Mouse (Mus musculus) lung, embryonic 14.5 days (tissue): ENCODE results near the gene Usp37. TPM values are rescaled to one million over a fixed set of nuclear protein-coding genes. Genes with fewer than 3 reads are reported as not detected.
"Not testable (repeated sequence)": the region's sequence is repeated elsewhere in the genome, so short reads cannot be mapped to it uniquely, and the experiment has no call there.

Experiments
- ATAC-seq: fragments of 200-750 bp; cut with Nextera tagmentation; 2 replicates; pipeline ENCODE4 v1.8.0; 2017; ENCODE audit warnings: mild to moderate bottlenecking, moderate TSS enrichment, moderate library complexity; ENCODE audit not compliant: insufficient read depth
- DNase-seq: peaks from one replicate; pipeline ENCODE4 v3.0.0-alpha.2; 2015
- H3K27ac ChIP-seq: fragments of 300-500 bp; sonication (generic); 2 replicates; pipeline ENCODE4 v1.5.1; 2014; ENCODE audit warnings: low read depth, mild to moderate bottlenecking, moderate library complexity
- H3K27me3 ChIP-seq: fragments of 300-500 bp; sonication (generic); 2 replicates; pipeline ENCODE4 v1.6.1; 2014; ENCODE audit warnings: low read length, control low read depth; ENCODE audit not compliant: insufficient read depth
- H3K36me3 ChIP-seq: fragments of 300-500 bp; sonication (generic); 2 replicates; pipeline ENCODE4 v1.6.1; 2014; ENCODE audit warnings: control low read depth; ENCODE audit not compliant: insufficient read depth
- H3K4me1 ChIP-seq: fragments of 300-500 bp; sonication (generic); 2 replicates; pipeline ENCODE4 v1.6.1; 2014; ENCODE audit warnings: antibody characterized with exemption, control low read depth; ENCODE audit not compliant: insufficient read depth
- H3K4me2 ChIP-seq: fragments of 300-500 bp; sonication (generic); 2 replicates; pipeline ENCODE4 v1.6.1; 2014; ENCODE audit warnings: mild to moderate bottlenecking
- H3K4me3 ChIP-seq: fragments of 300-500 bp; sonication (generic); 2 replicates; pipeline ENCODE4 v1.5.1; 2014; ENCODE audit warnings: low read depth, low read length
- H3K9ac ChIP-seq: fragments of 300-500 bp; sonication (generic); 2 replicates; pipeline ENCODE4 v1.6.1; 2014
- H3K9me3 ChIP-seq: fragments of 300-500 bp; sonication (generic); 2 replicates; pipeline ENCODE4 v1.6.1; 2016; ENCODE audit warnings: low read depth, low read length, control low read depth
- CTCF ChIP-seq: IDR thresholded peaks from 2 replicates; pipeline ENCODE4 v1.5.1; 2016; ENCODE audit warnings: antibody characterized with exemption, low read depth
- WGBS: fragments of 180-500 bp; shearing (Covaris S2); extraction: QIAGEN DNeasy Blood & Tissue Kit; methylation state at CpG from one replicate; pipeline ENCODE4 v1.1.7; 2014; 5-methylcytosine and 5-hydroxymethylcytosine counted together
- polyA plus RNA-seq: library from polyadenylated mRNA; unstranded; fragments of >200 nt; fragmentation: Nextera tagmentation; extraction: Ambion mirVana; gene quantifications from 2 replicates; pipeline ENCODE4 v1.2.1, GENCODE M21; 2014

Gene Usp37
- polyA plus RNA-seq, 1 experiment from 2014 or later: 40.4 TPM

- Histone ChIP-seq H3K4me2 (no peak overlapping the region), H3K36me3 (peaks cover 65% of the 10 kb centered on the region), H3K9ac (no peak overlapping the region), H3K4me1 (no peaks in the 10 kb centered on the region), H3K4me3 (no peak overlapping the region), H3K27ac (no peak overlapping the region), H3K9me3 (no peaks in the 10 kb centered on the region), H3K27me3 (no peaks in the 10 kb centered on the region)
- DNase-seq (no peak), ATAC-seq (no peak)
- TF ChIP-seq CTCF: no peak
- 87% methylated on average over 6 of the region's 6 CpGs for WGBS
These were observed 21.8 kb upstream of the Usp37 start for GRCm38 (mm10) chr1:74565834-74566233.

- Histone ChIP-seq H3K4me2 (no peak overlapping the region), H3K27me3 (no peaks in the 10 kb centered on the region), H3K4me1 (no peaks in the 10 kb centered on the region), H3K36me3 (0 out of 2 replicates have a peak, but pooled peaks cover 3% of the 10 kb centered on the region), H3K9me3 (no peaks in the 10 kb centered on the region), H3K27ac (no peak overlapping the region), H3K9ac (no peak overlapping the region), H3K4me3 (no peak overlapping the region)
- TF ChIP-seq CTCF: no peak
- no peak for ATAC-seq
- 77% methylated on average over 5 of the region's 5 CpGs for WGBS
- DNase-seq: no peak
These were observed 15.0 kb upstream of the Usp37 start for GRCm38 (mm10) chr1:74559061-74559460.

- no peak for TF ChIP-seq CTCF
- Histone ChIP-seq H3K36me3 (no peaks in the 10 kb centered on the region), H3K4me2 (no peak within 1 kb of the TSS), H3K9me3 (no peaks in the 10 kb centered on the region), H3K27ac (no peak within 1 kb of the TSS), H3K9ac (no peak within 1 kb of the TSS), H3K4me1 (no peaks in the 10 kb centered on the region), H3K4me3 (no peak within 1 kb of the TSS), H3K27me3 (no peaks in the 10 kb centered on the region)
- ATAC-seq (no peak), DNase-seq (peak; percentile 26)
- 7% methylated on average over 6 of the region's 6 CpGs for WGBS
These were observed 1.6 kb downstream of the Usp37 start, which contains the start of gene Plcd4 for GRCm38 (mm10) chr1:74542451-74542961. Plcd4 (plus strand) TSS chr1:74542888.

- Histone ChIP-seq H3K27ac (no peak overlapping the region), H3K4me2 (no peak overlapping the region), H3K9me3 (no peaks in the 10 kb centered on the region), H3K27me3 (no peaks in the 10 kb centered on the region), H3K4me3 (no peak overlapping the region), H3K36me3 (no peaks in the 10 kb centered on the region), H3K4me1 (no peaks in the 10 kb centered on the region), H3K9ac (no peak overlapping the region)
- no peak for TF ChIP-seq CTCF
- DNase-seq: no peak
- ATAC-seq: no peak
These were observed 5.4 kb downstream of the Usp37 start for GRCm38 (mm10) chr1:74538650-74539049.

GRCm38 (mm10) chr1:74528589-74528988, 15.5 kb downstream of the Usp37 start:
- TF ChIP-seq CTCF: no peak

GRCm38 (mm10) chr1:74524746-74525145, 19.3 kb downstream of the Usp37 start:
- no peaks in the 10 kb centered on the region for H3K27me3 ChIP-seq
- H3K36me3 ChIP-seq: peaks cover 93% of the 10 kb centered on the region
- WGBS: 89% methylated on average over 4 of the region's 4 CpGs
- H3K27ac ChIP-seq: no peak overlapping the region
- no peaks in the 10 kb centered on the region for H3K9me3 ChIP-seq
- ATAC-seq (no peak), DNase-seq (no peak)
- H3K4me2 ChIP-seq: no peak overlapping the region
- H3K9ac ChIP-seq: no peak overlapping the region
- H3K4me3 ChIP-seq: no peak overlapping the region
- H3K4me1 ChIP-seq: no peaks in the 10 kb centered on the region
- no peak for TF ChIP-seq CTCF

More at GRCm38 (mm10) chr1:74528589-74528988, 15.5 kb downstream of the Usp37 start:
- no peaks in the 10 kb centered on the region for H3K4me1 ChIP-seq
- WGBS: 88% methylated on average over 7 of the region's 7 CpGs
- H3K4me3 ChIP-seq: no peak overlapping the region
- ATAC-seq: no peak
- H3K9ac ChIP-seq: no peak overlapping the region
- H3K4me2 ChIP-seq: no peak overlapping the region
- DNase-seq: no peak
- no peaks in the 10 kb centered on the region for H3K27me3 ChIP-seq
- no peak overlapping the region for H3K27ac ChIP-seq
- H3K36me3 ChIP-seq: peaks cover 94% of the 10 kb centered on the region
- H3K9me3 ChIP-seq: no peaks in the 10 kb centered on the region

- ATAC-seq (no peak), DNase-seq (no peak)
- Histone ChIP-seq H3K36me3 (peaks cover 67% of the 10 kb centered on the region), H3K27me3 (no peaks in the 10 kb centered on the region), H3K4me2 (no peak overlapping the region), H3K4me3 (no peak overlapping the region), H3K9me3 (no peaks in the 10 kb centered on the region), H3K4me1 (no peaks in the 10 kb centered on the region), H3K27ac (no peak overlapping the region), H3K9ac (no peak overlapping the region)
- no peak for TF ChIP-seq CTCF
These were observed 24.2 kb downstream of the Usp37 start for GRCm38 (mm10) chr1:74519875-74520274.

GRCm38 (mm10) chr1:74512999-74513398, 31.1 kb downstream of the Usp37 start:
- H3K27me3 ChIP-seq, ATAC-seq, H3K4me3 ChIP-seq, H3K4me1 ChIP-seq, H3K9me3 ChIP-seq, H3K27ac ChIP-seq, H3K9ac ChIP-seq, DNase-seq, H3K4me2 ChIP-seq: not testable (repeated sequence)
- H3K36me3 ChIP-seq: peaks cover 23% of the 10 kb centered on the region
- WGBS: 89% methylated on average over 1 of the region's 1 CpGs
